Mouse (Mus musculus): ENCODE results near the gene Fam196b. TPM values are rescaled to one million over a fixed set of nuclear protein-coding genes. Genes with fewer than 3 reads are reported as not detected.

Gene Fam196b
- polyA plus RNA-seq (2012; rRNA removed), result 0.38 and 0.68 TPM in 2 replicates

DNA sequence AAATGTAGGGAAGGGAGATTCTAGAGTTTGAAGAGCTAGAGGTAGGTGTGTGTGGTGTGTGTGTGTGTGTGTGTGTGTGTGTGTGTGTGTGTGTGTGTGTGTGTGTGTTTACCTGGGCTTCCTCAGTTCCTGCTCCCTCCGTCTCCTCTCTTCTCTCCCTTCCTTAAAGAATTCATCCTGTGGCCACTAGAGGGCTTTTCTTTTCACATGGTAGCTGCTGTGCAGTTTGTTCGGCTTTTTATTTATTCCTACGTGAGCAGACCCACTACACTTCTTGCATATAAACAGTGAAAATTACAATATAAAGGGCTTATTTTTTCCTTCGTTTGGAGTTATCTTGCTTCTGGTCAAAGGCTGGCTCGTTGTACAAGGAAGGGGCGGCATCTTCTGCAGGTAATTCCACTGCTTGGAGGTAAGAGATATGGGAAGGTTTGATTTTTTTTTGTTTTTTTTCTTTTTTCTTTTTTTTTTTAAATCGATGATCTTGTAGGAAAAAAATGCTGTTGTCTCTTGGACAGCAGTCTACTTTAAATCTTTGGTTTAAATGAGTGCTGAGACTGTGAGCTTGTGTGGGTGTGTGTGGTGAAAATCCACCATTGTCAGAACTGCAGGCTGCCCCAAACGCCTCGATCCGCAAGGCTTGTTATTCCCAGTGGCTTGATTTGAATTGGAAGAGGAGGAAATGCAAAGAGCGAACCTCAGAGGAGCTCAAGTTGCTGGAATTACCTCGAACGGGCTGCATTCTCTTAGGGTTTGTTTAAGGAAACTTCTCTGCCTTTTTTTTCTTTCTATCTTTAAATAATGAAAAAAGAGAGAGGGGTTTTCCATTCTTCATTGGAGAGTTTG lies at the start of gene Fam196b:
Gene Fam196b, plus strand, starts transcription at position 289 of the 846 bp plus-strand sequence.

Other genes with a start within 250 kb of the Fam196b start
- gene 4930469K13Rik, start 216.3 kb upstream of the Fam196b start, polyA plus RNA-seq (2012; rRNA removed), result not detected in 2 replicates
- not detected in 2 replicates for gene Foxi1, start 106.7 kb upstream of the Fam196b start, polyA plus RNA-seq (2012; rRNA removed)

Data from ovary, adult 2 months (tissue).